Mouse (Mus musculus) brain, embryonic 14.5 days (tissue): Measurements from ENCODE around the gene Nrsn1.

Experiments
- CTCF ChIP-seq: fragments of 200-500 bp; IDR thresholded peaks from 2 replicates; pipeline ENCODE4 v1.5.1; 2012; ENCODE audit warnings: inconsistent platforms, mild to moderate bottlenecking, moderate library complexity, borderline replicate concordance; ENCODE audit not compliant: insufficient read depth, insufficient read length; ENCODE audit errors: extremely low read depth
- POLR2A ChIP-seq: fragments of 200-500 bp; IDR thresholded peaks from 2 replicates; pipeline ENCODE4 v1.6.1; 2012; ENCODE audit warnings: mild to moderate bottlenecking, inconsistent platforms, borderline replicate concordance; ENCODE audit not compliant: poor library complexity, insufficient read depth, insufficient read length, severe bottlenecking; ENCODE audit errors: extremely low read depth

GRCm38 (mm10) chr13:25262748-25263147 is 7.6 kb downstream of the Nrsn1 start:
- TF ChIP-seq CTCF = no peak
- TF ChIP-seq POLR2A = no peak
